Mouse (Mus musculus): ENCODE measurements at regions not wholly inside any gene's neighbourhood (a gene's known extent, or its start where the extent isn't known, plus 50 kb on each side); places are given as distances from the start of the nearest gene placed in this dataset.
A peak's percentile ranks its signal among the peaks of the same experiment; 100 is the strongest.

DNA sequence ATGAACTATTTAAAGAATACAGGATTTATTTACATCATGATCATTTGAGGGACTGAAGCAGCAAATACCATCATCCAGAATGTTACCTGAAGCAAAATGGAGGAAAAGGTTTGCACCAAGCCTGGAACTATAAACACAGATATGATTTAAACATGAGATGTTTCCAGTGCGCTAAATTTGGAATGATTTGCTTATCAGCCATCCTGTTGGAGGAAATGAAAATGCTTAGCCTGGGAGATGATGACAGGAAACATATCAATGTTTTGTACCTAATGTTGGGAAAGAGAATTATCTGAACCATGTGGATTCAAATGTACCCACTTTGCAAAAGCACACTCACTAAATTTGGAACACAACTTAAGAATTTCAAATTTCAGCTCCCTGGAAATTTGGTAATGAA, 149.3 kb downstream of the Adgra3 start:
- no peak for ATAC-seq (ENCODE audit: insufficient read depth, low FRiP score, low TSS enrichment)
- no peaks in the 10 kb centered on the region for H3K9me3 ChIP-seq (ENCODE audit: control insufficient read depth, low read length)

DNA sequence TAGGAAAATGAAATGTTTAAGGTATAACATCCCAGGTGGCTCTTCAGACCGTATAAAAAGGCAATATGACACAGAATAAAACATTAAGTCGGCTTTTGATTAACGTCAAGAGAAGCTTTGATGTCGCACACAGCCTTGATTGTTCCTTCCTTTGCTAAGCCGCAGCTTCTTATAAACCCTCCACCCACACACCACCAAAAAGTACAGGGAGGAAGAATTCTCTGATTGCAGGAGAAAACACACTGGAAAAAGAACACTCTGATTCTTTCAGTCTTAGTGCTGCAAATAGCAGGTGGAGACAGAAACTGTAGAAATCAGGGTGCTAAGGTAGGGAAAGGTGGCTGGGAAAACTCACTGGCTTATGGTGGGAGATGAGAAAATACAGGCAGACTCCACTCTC, 162.7 kb downstream of the Adgra3 start:
- H3K4me3 ChIP-seq (ENCODE audit: low read depth, low read length): no peak overlapping the region
- H3K9ac ChIP-seq (ENCODE audit: low read length): no peak overlapping the region
- no peaks in the 10 kb centered on the region for H3K36me3 ChIP-seq (ENCODE audit: control insufficient read depth, insufficient read depth, low read length)
- H3K4me1 ChIP-seq (ENCODE audit: control insufficient read depth, insufficient read depth, low read length): no peaks in the 10 kb centered on the region
- DNase-seq (ENCODE audit: low spot score): no peak
- no peaks in the 10 kb centered on the region for H3K9me3 ChIP-seq (ENCODE audit: control insufficient read depth, low read length)
- H3K27ac ChIP-seq (ENCODE audit: low read depth, low read length): no peak overlapping the region
- no peak overlapping the region for H3K4me2 ChIP-seq (ENCODE audit: low read depth)
- 86% methylated on average over 5 of the region's 5 CpGs for WGBS
- no peak for ATAC-seq (ENCODE audit: insufficient read depth, low FRiP score, low TSS enrichment)
- no peaks in the 10 kb centered on the region for H3K27me3 ChIP-seq (ENCODE audit: control insufficient read depth, insufficient read depth, low read length)

More for the DNA sequence above, 149.3 kb downstream of the Adgra3 start:
- DNase-seq (ENCODE audit: low spot score): no peak
- Histone ChIP-seq H3K4me2 (ENCODE audit: low read depth) (no peak overlapping the region), H3K9ac (ENCODE audit: low read length) (no peak overlapping the region), H3K36me3 (ENCODE audit: control insufficient read depth, insufficient read depth, low read length) (no peaks in the 10 kb centered on the region), H3K4me3 (ENCODE audit: low read depth, low read length) (no peak overlapping the region), H3K27ac (ENCODE audit: low read depth, low read length) (no peak overlapping the region), H3K4me1 (ENCODE audit: control insufficient read depth, insufficient read depth, low read length) (no peaks in the 10 kb centered on the region), H3K27me3 (ENCODE audit: control insufficient read depth, insufficient read depth, low read length) (no peaks in the 10 kb centered on the region)
- WGBS: 94% methylated on average over 1 of the region's 1 CpGs

DNA sequence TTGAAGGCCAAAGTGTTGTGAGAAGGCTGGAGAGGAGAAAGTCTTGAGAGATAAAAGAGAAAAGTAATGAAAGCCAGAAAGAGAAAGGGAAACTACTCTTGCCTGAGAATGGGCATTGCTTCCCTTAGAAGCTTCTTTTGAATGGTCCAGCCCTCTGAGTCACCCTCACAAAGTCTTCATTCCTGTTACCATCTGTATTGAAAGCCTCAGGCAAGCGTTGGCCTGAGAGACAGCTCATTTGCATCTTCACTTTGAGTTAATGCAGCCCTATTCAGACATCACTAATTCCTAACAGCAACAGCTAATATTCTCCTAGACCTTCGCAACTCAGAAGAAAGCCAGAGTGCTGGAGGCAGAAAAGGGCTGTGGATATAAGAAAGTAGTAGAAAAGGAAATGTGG, 178.4 kb downstream of the Adgra3 start:
- Histone ChIP-seq H3K4me2 (ENCODE audit: low read depth) (no peak overlapping the region), H3K27ac (ENCODE audit: low read depth, low read length) (no peak overlapping the region), H3K4me3 (ENCODE audit: low read depth, low read length) (no peak overlapping the region), H3K9ac (ENCODE audit: low read length) (no peak overlapping the region), H3K36me3 (ENCODE audit: control insufficient read depth, insufficient read depth, low read length) (no peaks in the 10 kb centered on the region), H3K9me3 (ENCODE audit: control insufficient read depth, low read length) (no peaks in the 10 kb centered on the region), H3K27me3 (ENCODE audit: control insufficient read depth, insufficient read depth, low read length) (no peaks in the 10 kb centered on the region), H3K4me1 (ENCODE audit: control insufficient read depth, insufficient read depth, low read length) (peaks cover 2% of the 10 kb centered on the region; the same call in 1 of the 2 replicates)
- 45% methylated on average over 2 of the region's 2 CpGs for WGBS
- ATAC-seq (ENCODE audit: insufficient read depth, low FRiP score, low TSS enrichment) (no peak; the same call in 1 of the 2 replicates), DNase-seq (ENCODE audit: low spot score) (no peak)

- H3K27ac ChIP-seq (ENCODE audit: low read depth, low read length): no peak overlapping the region
- peak; percentile 59; the same call in 1 of the 2 replicates for ATAC-seq (ENCODE audit: insufficient read depth, low FRiP score, low TSS enrichment)
- H3K4me3 ChIP-seq (ENCODE audit: low read depth, low read length): no peak overlapping the region
- H3K4me2 ChIP-seq (ENCODE audit: low read depth): no peak overlapping the region
- no peaks in the 10 kb centered on the region for H3K9me3 ChIP-seq (ENCODE audit: control insufficient read depth, low read length)
- no peaks in the 10 kb centered on the region for H3K27me3 ChIP-seq (ENCODE audit: control insufficient read depth, insufficient read depth, low read length)
- H3K4me1 ChIP-seq (ENCODE audit: control insufficient read depth, insufficient read depth, low read length): peaks cover 2% of the 10 kb centered on the region; the same call in 1 of the 2 replicates
- H3K36me3 ChIP-seq (ENCODE audit: control insufficient read depth, insufficient read depth, low read length): no peaks in the 10 kb centered on the region
- no peak for DNase-seq (ENCODE audit: low spot score)
- H3K9ac ChIP-seq (ENCODE audit: low read length): no peak overlapping the region
- 23% methylated on average over 1 of the region's 1 CpGs for WGBS
Observed at GRCm38 (mm10) chr5:49876240-49876639, 182.6 kb downstream of the Adgra3 start.

- ATAC-seq (ENCODE audit: insufficient read depth, low FRiP score, low TSS enrichment): no peak
- Histone ChIP-seq H3K9me3 (ENCODE audit: control insufficient read depth, low read length) (no peaks in the 10 kb centered on the region), H3K4me2 (ENCODE audit: low read depth) (no peak overlapping the region), H3K27ac (ENCODE audit: low read depth, low read length) (no peak overlapping the region), H3K4me1 (ENCODE audit: control insufficient read depth, insufficient read depth, low read length) (no peaks in the 10 kb centered on the region), H3K27me3 (ENCODE audit: control insufficient read depth, insufficient read depth, low read length) (no peaks in the 10 kb centered on the region), H3K9ac (ENCODE audit: low read length) (no peak overlapping the region), H3K4me3 (ENCODE audit: low read depth, low read length) (no peak overlapping the region), H3K36me3 (ENCODE audit: control insufficient read depth, insufficient read depth, low read length) (no peaks in the 10 kb centered on the region)
- no peak for DNase-seq (ENCODE audit: low spot score)
- WGBS: 49% methylated on average over 1 of the region's 1 CpGs
Observed at GRCm38 (mm10) chr5:49857202-49857601, 201.6 kb downstream of the Adgra3 start.

GRCm38 (mm10) chr5:49856036-49856435, 202.8 kb downstream of the Adgra3 start:
- Histone ChIP-seq H3K27me3 (ENCODE audit: control insufficient read depth, insufficient read depth, low read length) (no peaks in the 10 kb centered on the region), H3K4me3 (ENCODE audit: low read depth, low read length) (no peak overlapping the region), H3K9me3 (ENCODE audit: control insufficient read depth, low read length) (no peaks in the 10 kb centered on the region), H3K36me3 (ENCODE audit: control insufficient read depth, insufficient read depth, low read length) (no peaks in the 10 kb centered on the region), H3K4me1 (ENCODE audit: control insufficient read depth, insufficient read depth, low read length) (no peaks in the 10 kb centered on the region), H3K4me2 (ENCODE audit: low read depth) (no peak overlapping the region), H3K27ac (ENCODE audit: low read depth, low read length) (no peak overlapping the region), H3K9ac (ENCODE audit: low read length) (no peak overlapping the region)
- ATAC-seq (ENCODE audit: insufficient read depth, low FRiP score, low TSS enrichment) (no peak), DNase-seq (ENCODE audit: low spot score) (no peak)
- WGBS: 91% methylated on average over 2 of the region's 2 CpGs

- H3K4me3 ChIP-seq (ENCODE audit: low read depth, low read length): no peak overlapping the region
- no peak overlapping the region for H3K9ac ChIP-seq (ENCODE audit: low read length)
- H3K36me3 ChIP-seq (ENCODE audit: control insufficient read depth, insufficient read depth, low read length): no peaks in the 10 kb centered on the region
- no peaks in the 10 kb centered on the region for H3K9me3 ChIP-seq (ENCODE audit: control insufficient read depth, low read length)
- H3K4me2 ChIP-seq (ENCODE audit: low read depth): no peak overlapping the region
- 66% methylated on average over 5 of the region's 5 CpGs for WGBS
- no peak for DNase-seq (ENCODE audit: low spot score)
- no peaks in the 10 kb centered on the region for H3K27me3 ChIP-seq (ENCODE audit: control insufficient read depth, insufficient read depth, low read length)
- H3K4me1 ChIP-seq (ENCODE audit: control insufficient read depth, insufficient read depth, low read length): no peaks in the 10 kb centered on the region
- H3K27ac ChIP-seq (ENCODE audit: low read depth, low read length): no peak overlapping the region
- no peak for ATAC-seq (ENCODE audit: insufficient read depth, low FRiP score, low TSS enrichment)
Observed at GRCm38 (mm10) chr5:49848680-49849079, 210.1 kb downstream of the Adgra3 start.

DNA sequence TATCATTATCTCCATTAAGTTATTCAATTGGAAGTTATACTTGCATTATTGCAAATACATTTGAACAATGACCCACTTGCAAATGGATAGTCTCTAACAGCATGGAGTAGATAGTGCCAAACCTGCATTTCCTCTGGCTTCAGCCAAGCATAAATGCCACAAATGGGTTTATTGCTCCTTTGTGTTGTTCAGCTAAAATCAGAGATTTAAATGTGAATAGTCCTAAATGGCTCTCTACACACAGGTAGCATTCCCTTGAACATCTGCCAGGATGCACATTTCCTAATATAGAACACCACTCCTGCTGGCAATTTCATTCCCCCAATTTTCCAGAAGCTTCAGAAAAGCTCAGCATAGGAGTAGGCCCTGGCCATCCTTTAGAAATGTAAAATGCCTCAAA, 210.6 kb downstream of the Adgra3 start:
- Histone ChIP-seq H3K4me2 (ENCODE audit: low read depth) (no peak overlapping the region), H3K4me1 (ENCODE audit: control insufficient read depth, insufficient read depth, low read length) (no peaks in the 10 kb centered on the region), H3K27ac (ENCODE audit: low read depth, low read length) (no peak overlapping the region), H3K9ac (ENCODE audit: low read length) (no peak overlapping the region), H3K36me3 (ENCODE audit: control insufficient read depth, insufficient read depth, low read length) (no peaks in the 10 kb centered on the region), H3K4me3 (ENCODE audit: low read depth, low read length) (no peak overlapping the region), H3K9me3 (ENCODE audit: control insufficient read depth, low read length) (no peaks in the 10 kb centered on the region), H3K27me3 (ENCODE audit: control insufficient read depth, insufficient read depth, low read length) (no peaks in the 10 kb centered on the region)
- no peak for ATAC-seq (ENCODE audit: insufficient read depth, low FRiP score, low TSS enrichment)
- no peak for DNase-seq (ENCODE audit: low spot score)

DNA sequence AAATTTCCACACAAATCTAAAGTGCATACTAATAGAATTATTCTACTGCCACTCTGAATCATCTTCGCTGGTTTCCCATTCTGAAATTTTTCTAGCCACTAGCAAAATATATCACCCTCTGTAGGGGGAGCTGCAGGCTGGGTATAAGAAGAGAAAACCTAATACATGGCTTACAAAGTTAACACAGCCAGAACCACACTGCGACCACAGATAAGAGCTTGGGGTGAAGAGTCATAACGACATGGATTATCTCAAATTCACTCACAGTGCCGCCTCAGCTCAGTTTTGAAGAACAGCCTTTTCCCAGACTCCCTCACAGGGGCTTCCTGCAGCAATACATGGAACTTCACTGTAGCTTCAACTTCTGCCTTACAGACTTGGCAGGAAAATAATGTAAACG, 240.0 kb downstream of the Adgra3 start:
- no peaks in the 10 kb centered on the region for H3K9me3 ChIP-seq (ENCODE audit: control insufficient read depth, low read length)
- whole genome bisulfite sequencing: 87% methylated on average over 5 of the region's 5 CpGs
- DNase-seq (ENCODE audit: low spot score) (no peak), ATAC-seq (ENCODE audit: insufficient read depth, low FRiP score, low TSS enrichment) (no peak)
- H3K27ac ChIP-seq (ENCODE audit: low read depth, low read length): no peak overlapping the region
- H3K4me2 ChIP-seq (ENCODE audit: low read depth): no peak overlapping the region
- H3K9ac ChIP-seq (ENCODE audit: low read length): no peak overlapping the region
- H3K4me3 ChIP-seq (ENCODE audit: low read depth, low read length): no peak overlapping the region
- no peaks in the 10 kb centered on the region for H3K27me3 ChIP-seq (ENCODE audit: control insufficient read depth, insufficient read depth, low read length)
- H3K4me1 ChIP-seq (ENCODE audit: control insufficient read depth, insufficient read depth, low read length): no peaks in the 10 kb centered on the region
- no peaks in the 10 kb centered on the region for H3K36me3 ChIP-seq (ENCODE audit: control insufficient read depth, insufficient read depth, low read length)

Data from neural tube, embryonic 11.5 days (tissue).